Mouse (Mus musculus): Measurements from ENCODE around the gene Ttc39b.

- TF ChIP-seq CTCF (IDR thresholded peaks at IDR 0.05; ENCODE audit: extremely low read depth, insufficient read length, insufficient replicate concordance, low read depth, low read length) (peak; percentile 63; the same call in 1 of the 2 replicates), POLR2A (IDR thresholded peaks at IDR 0.05; ENCODE audit: low read depth, low read length) (no peak)
These were observed 19.8 kb upstream of the Ttc39b start for GRCm38 (mm10) chr4:83343895-83344294.

Measured in small intestine, adult 2 months (tissue).